Mouse (Mus musculus) Muller cell, postnatal 12 days (primary cell): ENCODE data around the gene Pikfyve.
A peak's percentile ranks its signal among the peaks of the same experiment; 100 is the strongest.

ENCODE experiments used
- DNase-seq: peaks from one replicate; pipeline ENCODE4 v3.0.0-alpha.2; 2015; ENCODE audit errors: inconsistent ontology term

Pikfyve gene

DNA sequence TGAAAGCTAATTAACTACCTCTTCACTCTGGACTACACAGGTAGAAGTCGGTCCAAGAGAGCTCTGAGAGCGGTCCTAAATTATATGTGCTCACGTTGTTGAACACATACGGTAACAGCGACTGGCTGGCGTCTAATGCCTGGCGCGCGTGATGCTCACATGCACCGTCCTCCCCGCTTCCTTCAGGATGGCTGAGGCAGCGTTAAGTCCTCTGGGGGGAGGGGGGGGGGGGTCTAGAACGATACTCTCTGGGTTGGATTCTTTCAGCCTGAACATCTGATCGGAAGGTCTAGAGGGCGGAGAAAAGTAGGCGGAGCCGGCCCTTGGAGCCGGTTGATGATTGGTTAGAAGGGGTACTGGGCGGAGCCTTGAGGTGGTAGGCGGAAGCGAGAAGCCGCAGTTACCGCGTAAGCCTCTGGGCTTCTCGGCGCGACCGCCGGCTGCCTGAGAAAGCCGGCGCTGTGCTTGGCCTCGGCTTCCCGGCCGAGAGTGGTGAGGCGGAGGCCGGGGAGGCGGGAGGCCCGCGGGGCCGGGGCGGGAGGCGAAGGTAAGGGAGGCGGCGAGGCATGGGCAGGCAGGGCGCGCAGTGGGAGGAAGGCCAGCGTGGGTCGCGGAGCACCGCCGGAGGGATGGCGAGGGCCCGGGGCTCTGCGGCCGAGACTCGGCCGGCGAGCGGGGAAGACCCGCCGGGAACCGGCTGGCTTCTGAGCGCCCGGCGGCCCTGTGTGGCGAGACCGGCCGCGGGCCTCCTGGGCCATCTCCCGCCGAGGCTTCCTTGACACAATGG lies at the start of gene Pikfyve, which contains the start of gene Idh1:
TSS of gene Pikfyve (plus strand) at position 397 of the 787 bp plus-strand sequence.
TSS of gene Idh1 (minus strand) at position 214 of the 787 bp plus-strand sequence.
- peak; percentile 98 for DNase-seq

DNA sequence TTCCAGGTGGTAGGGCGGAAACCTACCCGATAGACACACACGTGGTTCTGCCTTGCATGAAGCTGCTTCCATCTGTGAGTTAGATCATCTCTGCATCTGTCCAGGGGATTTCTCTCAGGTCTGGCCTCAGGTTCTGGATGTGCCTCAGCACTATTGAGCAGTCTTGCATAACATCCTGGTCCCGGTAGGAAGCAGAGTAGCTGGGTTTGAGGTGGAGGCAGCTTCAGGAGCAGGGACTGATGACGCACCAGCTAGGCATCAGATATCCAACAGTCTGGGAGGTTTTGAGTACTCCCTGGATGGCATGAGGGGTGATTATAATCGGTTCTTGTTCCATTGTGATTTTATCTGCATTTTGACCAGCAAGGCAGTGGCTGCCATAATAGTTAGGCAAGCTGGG lies 48.9 kb upstream of the Pikfyve start:
- no peak for DNase-seq

DNA sequence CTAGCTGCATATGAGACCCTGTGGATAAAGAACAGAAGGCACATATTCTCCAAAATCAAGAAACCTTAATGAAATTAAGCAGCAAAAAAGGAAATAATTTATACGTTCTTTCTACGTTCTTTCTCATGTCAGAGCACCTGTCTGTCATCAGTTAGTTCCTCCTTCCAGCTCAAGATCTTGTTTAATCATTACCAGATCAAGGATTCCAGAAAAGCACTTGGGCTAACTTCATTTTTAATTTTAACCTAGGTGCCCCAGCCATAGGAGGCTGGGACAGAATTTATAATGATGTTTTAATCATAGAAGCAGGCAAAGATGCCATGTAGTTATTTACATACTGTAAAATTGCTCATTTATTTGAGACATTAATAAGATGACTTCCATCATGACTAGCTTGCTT lies 41.7 kb upstream of the Pikfyve start:
- DNase-seq, result no peak

DNA sequence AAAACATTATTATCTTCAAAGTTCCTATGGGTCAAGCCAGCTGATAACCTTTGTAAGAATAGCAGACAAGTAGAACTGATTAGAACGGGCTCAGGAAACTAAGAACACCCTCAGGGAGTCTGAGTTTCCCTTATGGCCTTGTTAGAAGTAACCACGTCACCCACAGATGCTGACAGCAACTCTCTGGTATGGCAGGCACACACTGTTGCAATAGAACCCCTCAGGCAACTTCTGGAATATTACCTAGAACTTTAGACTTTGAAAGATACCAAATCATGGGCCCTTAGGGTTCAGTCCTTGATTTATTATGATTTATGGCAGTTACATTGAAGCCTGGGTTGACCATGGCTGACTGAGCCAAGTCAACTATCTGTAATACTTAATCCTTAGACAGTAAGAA lies 39.9 kb upstream of the Pikfyve start:
- DNase-seq, result no peak

DNA sequence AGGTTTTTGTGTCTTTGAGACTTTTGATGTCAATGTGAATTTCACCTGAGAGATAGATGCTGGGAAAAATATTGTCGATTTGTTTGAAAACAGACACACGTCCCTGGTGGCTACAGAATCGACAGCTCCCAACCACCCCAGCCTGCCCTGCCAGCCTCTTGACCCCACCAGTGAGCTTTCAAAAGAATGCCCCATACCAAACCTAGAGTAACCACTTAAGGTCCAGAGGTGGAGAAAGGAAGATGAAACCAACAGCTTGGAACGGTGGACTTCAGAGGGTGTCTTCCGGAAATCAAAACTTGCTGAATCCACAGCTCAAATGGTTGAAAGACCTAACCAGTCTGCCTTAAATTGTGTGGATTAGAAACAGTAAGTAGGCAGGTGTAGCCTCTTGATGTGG lies 39.2 kb upstream of the Pikfyve start:
- no peak for DNase-seq

DNA sequence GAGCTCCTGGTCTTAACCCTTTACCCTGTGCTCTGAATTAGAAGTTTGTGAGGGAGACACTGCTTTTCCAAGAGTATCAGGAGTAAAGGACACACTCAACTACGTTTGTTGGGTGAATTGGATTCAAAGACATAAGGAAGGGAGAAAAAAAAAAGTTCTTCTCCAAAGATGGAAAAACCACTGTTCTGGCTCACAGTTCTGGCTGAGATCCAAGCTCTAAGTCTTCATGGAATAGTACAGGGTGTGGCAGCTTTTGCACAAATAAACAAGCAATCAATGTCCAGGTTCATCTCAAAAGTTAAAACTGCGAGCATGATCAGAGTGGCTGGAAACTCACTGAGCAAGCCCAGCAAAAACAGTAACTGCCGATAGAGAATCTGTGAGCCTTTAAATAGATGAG lies 38.5 kb upstream of the Pikfyve start:
- DNase-seq, result no peak

DNA sequence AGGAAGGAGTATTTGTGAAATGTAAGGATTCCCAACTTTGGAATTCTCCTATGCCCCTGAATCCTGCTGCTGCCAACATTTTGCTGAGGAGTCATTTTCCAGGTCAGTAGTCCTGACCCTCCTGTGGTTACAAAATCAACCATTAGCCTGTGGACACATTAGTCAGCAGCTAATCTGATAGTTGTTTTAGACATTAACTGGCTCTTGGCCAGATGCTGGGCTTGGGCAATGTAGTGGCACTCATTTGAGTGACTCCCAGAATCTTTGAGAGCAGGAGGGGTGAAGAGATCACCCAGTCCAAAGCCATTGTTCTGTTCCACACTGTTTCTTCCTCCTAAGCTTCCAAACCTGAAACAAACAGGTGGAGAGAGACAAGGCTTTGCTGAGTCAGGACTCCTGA lies 31.7 kb upstream of the Pikfyve start:
- DNase-seq, result peak; percentile 76

DNA sequence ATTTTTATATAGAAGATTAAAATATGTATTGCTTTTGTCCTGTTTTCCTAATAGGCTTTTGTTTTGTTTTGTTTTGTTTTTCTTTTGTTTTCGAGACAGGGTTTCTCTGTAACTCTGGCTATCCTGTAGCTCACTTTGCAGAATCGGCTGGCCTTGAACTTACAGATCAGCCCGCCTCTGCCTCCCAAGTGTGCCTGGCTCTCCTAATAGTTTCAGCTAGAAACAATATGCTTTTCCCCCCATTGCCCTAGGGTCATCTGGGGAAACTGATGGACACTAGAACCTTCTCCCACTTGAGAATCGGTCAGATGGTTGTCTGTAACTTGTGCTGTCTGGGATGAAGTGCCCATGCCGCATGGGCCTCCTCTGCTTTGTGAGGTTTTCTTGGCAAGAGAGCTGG lies 30.4 kb upstream of the Pikfyve start:
- no peak for DNase-seq

DNA sequence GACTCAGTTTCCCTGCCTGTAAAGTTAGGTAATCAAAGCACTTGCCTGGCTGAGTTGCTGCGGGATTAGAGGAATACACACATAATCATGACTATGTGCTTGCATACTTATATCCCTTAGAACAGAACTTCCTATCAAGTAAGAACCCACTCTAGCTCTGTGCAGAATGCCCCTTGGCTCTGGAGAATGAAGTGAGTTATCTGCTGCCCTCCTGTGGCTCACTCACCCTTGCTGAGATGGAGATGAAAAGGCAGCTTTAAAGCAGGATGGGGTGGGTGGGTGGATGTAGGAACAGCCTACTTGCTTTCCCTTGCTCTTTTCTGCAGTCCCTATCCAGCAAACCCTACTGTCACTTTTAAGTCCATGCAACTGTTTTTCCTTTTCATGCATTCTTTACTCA lies 24.3 kb upstream of the Pikfyve start:
- no peak for DNase-seq

DNA sequence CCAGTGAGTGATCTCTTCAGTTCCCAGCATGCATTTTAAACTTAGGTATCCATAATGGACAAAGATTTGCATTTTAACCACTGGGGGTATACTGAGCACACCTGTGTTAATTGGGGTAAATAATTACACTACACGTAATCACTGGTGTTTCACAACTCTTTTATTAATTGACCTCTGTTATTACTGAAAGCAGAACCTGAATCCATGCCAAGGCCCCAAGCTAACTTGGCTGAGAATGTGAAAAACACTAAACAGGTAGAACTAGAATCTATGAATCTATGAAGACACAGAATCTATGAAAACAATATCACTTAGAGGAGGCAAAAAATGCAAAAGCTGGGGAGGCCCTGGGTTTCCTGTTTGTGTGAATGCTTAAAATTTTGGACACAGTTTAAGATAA lies 19.0 kb upstream of the Pikfyve start:
- DNase-seq, result no peak

DNA sequence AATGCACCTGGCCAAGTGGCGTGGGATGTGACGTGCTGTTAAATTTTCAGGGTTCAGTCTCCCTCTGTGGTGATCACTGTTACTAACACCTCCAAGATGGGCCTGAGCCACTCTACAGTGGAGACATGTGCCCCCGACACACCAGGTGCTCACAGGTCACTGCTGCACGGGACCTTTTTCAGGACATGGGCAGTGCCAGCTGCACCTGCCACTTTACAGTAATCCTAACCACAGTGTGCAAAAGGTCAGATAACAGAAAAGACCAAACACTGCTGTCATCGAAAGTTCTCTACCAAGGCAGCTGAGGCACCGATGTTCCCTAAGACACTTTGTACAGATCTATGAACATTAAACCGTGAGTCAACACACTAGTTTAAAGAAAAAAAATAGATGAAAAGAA lies 16.9 kb upstream of the Pikfyve start:
- no peak for DNase-seq

DNA sequence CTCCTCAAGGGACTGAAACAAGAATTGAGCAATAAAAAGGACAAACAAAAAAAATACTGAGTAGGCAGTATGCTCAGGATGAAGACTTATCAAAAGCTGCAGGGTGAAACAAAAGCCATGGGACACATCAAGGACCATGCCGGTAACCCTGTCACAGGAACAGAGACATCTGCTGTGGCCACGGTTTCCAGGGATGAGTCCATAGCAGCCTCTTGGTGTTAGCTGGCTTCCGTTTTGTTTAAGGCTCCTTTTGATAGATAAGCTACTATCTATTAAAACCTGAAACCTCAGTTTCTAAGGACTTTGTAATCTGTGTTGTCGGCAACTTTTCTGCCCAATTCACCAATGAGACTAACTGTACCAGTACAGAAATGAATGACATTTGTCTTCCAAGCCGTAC lies 16.5 kb upstream of the Pikfyve start:
- DNase-seq, result no peak

DNA sequence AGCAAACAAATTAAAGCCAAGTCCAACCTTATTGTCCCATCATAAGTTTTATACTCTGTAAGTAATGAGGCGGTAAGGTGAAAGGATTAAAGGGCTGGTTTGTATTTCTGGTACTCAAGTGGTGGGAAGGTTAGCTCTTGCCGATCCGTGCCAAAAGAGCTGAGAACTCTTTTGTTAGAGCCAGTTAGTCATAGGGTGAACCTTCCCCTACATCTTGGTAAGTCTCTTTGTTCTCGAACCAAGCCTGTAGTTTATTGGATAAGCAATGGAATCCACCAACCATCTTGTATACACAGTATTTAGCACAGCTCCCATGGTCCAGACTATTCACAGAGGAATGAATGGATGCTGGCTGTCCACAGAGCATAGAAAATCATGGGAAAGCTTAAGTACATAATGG lies 14.9 kb upstream of the Pikfyve start:
- peak; percentile 66 for DNase-seq

DNA sequence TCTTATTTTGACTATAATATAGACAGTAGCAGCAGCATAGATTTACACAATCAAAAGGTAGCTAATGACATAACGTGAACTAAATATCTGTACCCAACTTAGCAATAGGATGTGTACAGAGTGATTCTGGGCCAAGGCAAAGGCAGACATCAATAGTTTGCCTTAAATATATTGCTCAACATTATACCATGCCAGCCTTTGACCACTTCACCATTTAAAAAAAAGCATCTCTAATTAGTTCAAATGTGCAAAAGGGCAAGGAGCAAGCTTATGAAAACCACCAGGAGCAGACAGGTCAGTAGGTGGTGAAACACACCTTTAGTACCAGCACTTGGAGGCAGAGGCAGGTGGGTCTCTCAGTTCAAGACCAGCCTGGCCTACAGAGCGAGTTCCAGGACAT lies 12.8 kb upstream of the Pikfyve start:
- DNase-seq, result no peak

DNA sequence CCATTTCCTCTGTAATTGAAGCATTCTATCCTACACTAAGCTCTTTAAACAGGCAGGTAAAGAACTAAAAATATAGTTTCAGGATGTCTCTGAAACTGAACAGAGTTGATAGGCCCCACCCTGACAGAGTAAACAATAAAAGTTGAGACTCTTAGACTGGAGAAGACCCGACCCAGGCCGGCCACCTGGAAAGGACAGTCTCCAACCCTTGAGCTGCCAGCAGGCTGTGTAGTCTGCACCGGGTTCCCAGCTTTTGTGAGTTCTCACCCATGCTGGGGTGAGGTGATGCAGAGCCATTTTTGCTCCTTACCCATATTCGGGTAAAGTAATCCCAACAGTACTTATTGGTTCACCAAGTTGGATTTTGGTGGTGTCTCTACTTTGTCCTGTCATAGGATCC lies 10.3 kb upstream of the Pikfyve start:
- DNase-seq, result no peak

DNA sequence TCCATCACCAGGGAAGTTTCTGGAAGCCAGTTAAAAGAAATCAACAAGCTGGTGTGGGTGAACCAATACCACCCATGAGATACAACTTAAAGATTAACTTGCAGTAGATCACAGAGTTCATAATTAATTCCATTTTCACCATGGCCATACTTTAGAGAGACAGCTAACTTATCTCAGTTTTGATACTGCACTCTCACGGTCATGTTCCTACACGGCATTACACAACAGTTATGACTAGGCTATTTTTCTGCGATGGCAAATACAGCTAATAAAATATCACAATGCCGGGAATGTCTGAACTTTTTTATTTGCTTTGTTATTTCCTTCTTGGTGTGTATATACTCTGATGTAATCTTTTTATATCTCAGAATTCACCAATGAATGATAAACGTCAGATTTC lies 9.6 kb upstream of the Pikfyve start:
- DNase-seq, result no peak

DNA sequence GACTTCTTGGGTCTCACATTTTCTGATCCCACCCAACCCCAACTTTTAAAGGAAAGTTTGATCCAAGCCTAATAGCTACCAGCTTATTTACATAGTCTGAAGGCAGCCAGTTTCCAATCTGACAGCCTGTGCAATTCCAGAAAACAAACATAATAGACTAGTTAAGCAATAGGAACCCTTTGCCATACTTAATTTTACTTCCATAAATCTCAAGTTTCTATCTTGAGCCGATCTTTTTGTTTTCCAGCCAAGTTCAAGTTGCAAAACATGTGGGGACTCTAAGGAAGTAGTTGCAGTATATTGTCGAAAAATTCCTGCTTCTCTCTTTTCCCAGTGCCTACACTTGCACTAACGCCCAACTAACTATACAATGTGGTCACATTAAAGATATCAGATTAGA lies 9.0 kb upstream of the Pikfyve start:
- DNase-seq, result no peak

DNA sequence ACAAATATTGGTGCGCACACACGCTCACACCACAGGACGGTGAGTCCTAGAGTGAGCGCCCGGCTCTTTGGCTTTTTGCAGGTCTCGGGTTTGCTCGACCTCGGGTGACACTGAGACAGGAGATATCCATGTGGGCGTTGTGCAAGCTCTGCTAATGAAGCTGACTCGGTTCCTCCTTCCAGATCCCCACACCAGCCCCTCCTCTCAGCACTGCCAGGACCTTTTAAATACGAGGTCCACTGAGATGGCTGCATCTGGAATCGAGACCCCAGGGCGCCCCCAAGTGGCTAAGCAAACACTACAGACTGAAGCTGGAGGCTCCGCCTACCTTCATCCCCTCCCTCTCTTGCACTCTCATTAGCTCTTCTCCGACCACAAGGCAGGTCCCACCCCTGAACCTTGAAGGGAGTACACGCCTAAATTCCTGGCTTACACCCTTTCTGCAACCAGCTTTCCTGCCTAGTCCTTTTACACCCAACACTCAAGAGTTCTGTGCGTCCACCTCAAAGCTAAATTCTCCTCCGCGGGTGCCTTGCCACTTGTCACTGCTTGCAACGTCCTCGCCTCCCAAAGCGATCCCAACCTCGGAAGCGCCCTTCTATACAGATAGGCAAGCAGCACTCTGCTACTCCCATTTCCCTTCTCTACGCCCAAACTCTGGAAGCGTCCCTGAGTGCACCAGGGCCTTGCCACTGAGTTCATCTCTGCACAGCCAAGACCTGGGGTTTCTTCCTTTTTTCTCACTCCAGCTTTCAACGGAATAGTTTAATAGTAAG lies 8.2 kb upstream of the Pikfyve start:
- peak; percentile 96 for DNase-seq

DNA sequence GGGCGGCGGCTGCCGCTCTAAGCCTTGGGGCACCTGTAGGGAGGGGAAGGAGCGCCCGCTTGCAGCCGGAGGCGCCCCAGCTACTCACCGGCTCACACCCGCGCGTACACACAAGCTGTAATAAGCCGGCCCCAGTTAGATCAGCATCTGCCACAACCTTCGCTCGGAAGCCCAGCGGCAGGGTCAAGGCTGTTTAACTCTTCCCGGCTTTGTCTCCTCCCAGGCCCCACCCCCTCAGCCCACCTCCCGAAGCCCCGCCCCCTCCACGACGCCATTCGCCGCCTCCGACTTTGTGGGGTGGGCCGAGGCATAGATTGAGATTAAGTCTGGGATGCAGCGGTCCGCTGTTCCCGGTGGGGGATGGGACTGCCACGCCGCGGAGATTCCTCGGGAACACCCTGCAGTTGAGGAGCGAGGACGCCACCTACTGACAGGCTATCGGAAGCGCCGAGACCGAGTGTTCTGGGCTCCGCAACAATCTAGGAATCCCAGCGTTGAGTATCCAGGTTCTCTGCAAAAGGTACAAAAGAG lies 7.5 kb upstream of the Pikfyve start:
- peak; percentile 99 for DNase-seq

DNA sequence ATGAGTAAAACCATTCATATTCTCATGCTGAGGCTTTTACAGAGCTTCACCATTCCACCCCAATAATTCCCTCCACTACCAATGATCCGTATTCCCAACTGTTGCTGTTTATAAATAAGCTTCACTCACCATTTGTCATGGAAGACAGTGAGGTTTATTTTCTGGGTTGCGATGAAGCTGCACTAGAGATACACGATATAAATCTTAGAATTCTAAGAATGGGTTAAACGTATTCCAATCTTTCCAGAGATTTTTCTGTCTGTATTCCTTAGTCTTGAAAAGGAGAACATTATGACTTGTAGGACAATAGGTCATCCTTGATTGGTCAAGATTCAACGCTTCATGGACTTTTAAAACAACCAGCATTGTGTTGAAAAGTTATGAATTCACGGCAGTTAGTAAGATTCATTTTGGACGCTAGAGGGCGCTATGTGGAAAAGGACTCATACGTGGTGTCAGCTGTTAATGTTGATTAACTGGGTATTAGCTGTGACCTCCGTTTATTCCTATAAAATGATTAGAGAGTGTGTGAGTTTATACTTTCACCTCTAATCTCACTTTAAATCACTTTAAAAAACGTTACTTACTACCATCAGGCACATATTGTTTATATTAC lies 6.7 kb upstream of the Pikfyve start:
- DNase-seq, result peak; percentile 59

DNA sequence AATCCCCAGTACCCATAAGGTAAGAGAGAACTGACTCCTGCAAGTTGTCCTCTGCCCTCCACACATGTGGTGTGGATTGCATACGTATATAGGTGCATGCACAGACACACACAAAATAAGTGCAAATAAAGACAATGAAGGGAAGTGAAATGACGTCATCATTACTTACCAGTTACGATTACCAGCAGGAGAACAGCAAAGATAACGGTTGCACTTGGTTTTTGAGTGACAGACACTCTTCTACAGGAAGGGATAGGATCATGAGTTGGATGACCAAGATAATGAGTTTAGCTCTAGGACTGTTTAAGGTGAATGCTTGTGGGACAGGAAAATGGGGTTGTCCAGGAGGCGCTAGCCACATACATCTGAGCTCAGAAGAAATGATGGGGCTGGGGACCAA lies 5.0 kb upstream of the Pikfyve start:
- DNase-seq, result no peak

DNA sequence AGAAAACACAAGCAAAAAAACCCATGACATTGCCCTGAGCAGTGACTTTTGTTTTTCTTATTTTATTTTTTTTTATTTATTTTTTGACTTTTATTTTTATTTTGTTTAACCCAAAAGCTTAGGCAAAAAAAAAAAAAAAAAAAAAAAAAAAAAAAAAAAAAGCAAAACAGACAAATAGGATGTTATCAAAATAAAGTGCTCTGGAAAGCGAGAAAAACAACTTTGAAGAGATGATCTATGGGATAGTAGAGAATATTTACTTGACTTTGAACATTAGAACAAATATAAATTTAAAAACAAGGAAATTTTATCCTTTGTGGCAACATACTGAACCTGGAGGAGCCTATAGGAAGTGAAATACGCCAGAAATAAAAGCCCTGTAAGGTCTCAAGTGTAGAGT lies 2.5 kb upstream of the Pikfyve start:
- no peak for DNase-seq

DNA sequence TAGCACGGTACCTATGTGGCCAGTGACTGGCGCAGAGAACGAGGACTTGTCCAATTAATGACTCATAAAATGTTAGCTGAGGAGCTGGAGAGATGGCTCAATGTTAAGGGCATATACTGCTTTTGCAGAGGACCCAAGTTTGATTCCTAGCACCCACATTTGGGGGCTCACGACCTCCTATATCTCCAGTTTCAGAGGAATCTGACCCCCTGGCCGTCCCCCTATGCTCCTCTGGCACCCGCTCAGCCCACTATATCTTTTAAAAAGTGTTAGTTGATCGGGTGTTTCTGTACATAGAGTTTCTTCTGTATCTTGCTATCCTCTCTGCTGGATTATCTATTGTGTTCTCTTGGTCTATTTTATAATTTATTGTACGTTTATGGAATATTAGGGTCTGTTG lies 1.5 kb upstream of the Pikfyve start:
- DNase-seq, result no peak
